In genomic region chr10:60028979-60029378, GRCm38 (mm10) we compare ENCODE assay signal across 10 mouse cellular contexts. TPM values are rescaled to one million over a fixed set of nuclear protein-coding genes. Genes with fewer than 3 reads are reported as not detected.
A peak's percentile ranks its signal among the peaks of the same experiment; 100 is the strongest.
DNase-seq lines count a peak whose midpoint lies in the region; ATAC-seq and TF ChIP-seq lines count a peak whose summit lies in the region.
"Had no signal": no experiment of that assay in that cellular context is flagged by ENCODE, and none has a peak within 500 bp of the region (broad histone marks: within the 10 kb centered on the region; RNA-seq: fewer than 3 reads in every experiment).

No protein-coding gene starts in this region.

- intact Hi-C loops in gastrocnemius, adult 2 months (cut with DNase I): no loop called here

- no peak overlapping the region for H3K9ac ChIP-seq in midbrain, postnatal 0 days (replicated peaks; ENCODE audit: low read length, poor library complexity, severe bottlenecking)
- no peak overlapping the region for H3K9ac ChIP-seq in forebrain, embryonic 15.5 days (replicated peaks)
- H3K9ac ChIP-seq in kidney, embryonic 16.5 days (replicated peaks; ENCODE audit: low read length): no peak overlapping the region
- H3K9ac ChIP-seq: lung, embryonic 15.5 days had no signal

- H3K27ac ChIP-seq in midbrain, postnatal 0 days (ENCODE audit: low read depth, low read length): no peak overlapping the region
- H3K27ac ChIP-seq in midbrain, embryonic 10.5 days (replicated peaks): no peak overlapping the region
- peak overlapping the region; percentile 49; the same call in 1 of the 2 replicates for H3K27ac ChIP-seq in forebrain, embryonic 15.5 days (replicated peaks)
- H3K27ac ChIP-seq in kidney, embryonic 16.5 days (ENCODE audit: low read length): peak overlapping the region; percentile 85
- H3K27ac ChIP-seq in small intestine, adult 2 months (ENCODE audit: insufficient read depth, low read depth, low read length): peak overlapping the region; percentile 47
- no peak overlapping the region for H3K27ac ChIP-seq in gastrocnemius, adult 2 months
- H3K27ac ChIP-seq in heart, embryonic 10.5 days: no peak overlapping the region
- H3K27ac ChIP-seq: lung, embryonic 15.5 days had no signal

- no peak for ATAC-seq in midbrain, postnatal 0 days (ENCODE audit: low FRiP score)
- peak; percentile 33 for ATAC-seq in forebrain, embryonic 15.5 days (replicated peaks)
- peak; percentile 81 for ATAC-seq in kidney, embryonic 16.5 days (ENCODE audit: low FRiP score, low TSS enrichment)

- TF ChIP-seq CTCF in midbrain, postnatal 0 days (IDR thresholded peaks at IDR 0.05): no peak
- TF ChIP-seq CTCF in small intestine, adult 2 months (IDR thresholded peaks at IDR 0.05; ENCODE audit: extremely low read depth, insufficient read length, insufficient replicate concordance, low read depth, low read length): no peak
- no peak for TF ChIP-seq CTCF in gastrocnemius, adult 2 months (IDR thresholded peaks at IDR 0.05)

- DNase-seq in midbrain, postnatal 0 days (ENCODE audit: low spot score): peak; percentile 42
- DNase-seq in midbrain, embryonic 10.5 days (ENCODE audit: low spot score): no peak
- no peak for DNase-seq in thymus, postnatal 36 days
- DNase-seq in gastrocnemius, adult 2 months: no peak
- DNase-seq in heart, embryonic 10.5 days (ENCODE audit: low spot score): no peak

- H3K36me3 ChIP-seq in midbrain, postnatal 0 days (ENCODE audit: insufficient read depth, low read length): no peaks in the 10 kb centered on the region
- no peaks in the 10 kb centered on the region for H3K36me3 ChIP-seq in midbrain, embryonic 10.5 days
- no peaks in the 10 kb centered on the region for H3K36me3 ChIP-seq in forebrain, embryonic 15.5 days
- H3K36me3 ChIP-seq in kidney, embryonic 16.5 days (ENCODE audit: insufficient read depth, low read length): no peaks in the 10 kb centered on the region
- H3K36me3 ChIP-seq in small intestine, adult 2 months (ENCODE audit: control insufficient read depth, insufficient read depth, low read length): peaks cover 3% of the 10 kb centered on the region; the same call in 1 of the 2 replicates
- H3K36me3 ChIP-seq in heart, embryonic 10.5 days: no peaks in the 10 kb centered on the region
- H3K36me3 ChIP-seq: lung, embryonic 15.5 days had no signal

- H3K9me3 ChIP-seq in midbrain, postnatal 0 days (ENCODE audit: low read length): no peaks in the 10 kb centered on the region
- no peaks in the 10 kb centered on the region for H3K9me3 ChIP-seq in midbrain, embryonic 10.5 days (replicated peaks)
- H3K9me3 ChIP-seq in forebrain, embryonic 15.5 days: no peaks in the 10 kb centered on the region
- H3K9me3 ChIP-seq in kidney, embryonic 16.5 days (ENCODE audit: low read length): no peaks in the 10 kb centered on the region
- H3K9me3 ChIP-seq in heart, embryonic 10.5 days: no peaks in the 10 kb centered on the region
- H3K9me3 ChIP-seq: lung, embryonic 15.5 days had no signal

- TF ChIP-seq POLR2A in small intestine, adult 2 months (IDR thresholded peaks at IDR 0.05; ENCODE audit: low read depth, low read length): no peak

- H3K4me3 ChIP-seq in midbrain, postnatal 0 days (ENCODE audit: low read depth, low read length): no peak overlapping the region
- H3K4me3 ChIP-seq in midbrain, embryonic 10.5 days: no peak overlapping the region
- no peak overlapping the region for H3K4me3 ChIP-seq in forebrain, embryonic 15.5 days
- no peak overlapping the region for H3K4me3 ChIP-seq in kidney, embryonic 16.5 days (ENCODE audit: low read length)
- H3K4me3 ChIP-seq in small intestine, adult 2 months (ENCODE audit: low read depth, low read length): no peak overlapping the region
- no peak overlapping the region for H3K4me3 ChIP-seq in gastrocnemius, adult 2 months
- H3K4me3 ChIP-seq in heart, embryonic 10.5 days: no peak overlapping the region
- H3K4me3 ChIP-seq: lung, embryonic 15.5 days; myocyte had no signal

- no peak overlapping the region for H3K4me2 ChIP-seq in midbrain, postnatal 0 days (ENCODE audit: low read depth, low read length, poor library complexity, severe bottlenecking)
- H3K4me2 ChIP-seq in forebrain, embryonic 15.5 days (replicated peaks): no peak overlapping the region
- no peak overlapping the region for H3K4me2 ChIP-seq in kidney, embryonic 16.5 days (replicated peaks; ENCODE audit: low read depth, low read length)
- H3K4me2 ChIP-seq: lung, embryonic 15.5 days had no signal

- 53% methylated on average over 7 of the region's 7 CpGs for WGBS in midbrain, postnatal 0 days
- 87% methylated on average over 7 of the region's 7 CpGs for WGBS in midbrain, embryonic 10.5 days
- WGBS in forebrain, embryonic 15.5 days: 36% methylated on average over 7 of the region's 7 CpGs
- 26% methylated on average over 7 of the region's 7 CpGs for whole genome bisulfite sequencing in kidney, embryonic 16.5 days
- WGBS in small intestine, adult 2 months: 38% methylated on average over 7 of the region's 7 CpGs
- 77% methylated on average over 7 of the region's 7 CpGs for WGBS in heart, embryonic 10.5 days

- peaks cover 23% of the 10 kb centered on the region for H3K4me1 ChIP-seq in midbrain, postnatal 0 days (ENCODE audit: insufficient read depth, low read length)
- H3K4me1 ChIP-seq in midbrain, embryonic 10.5 days: peaks cover 41% of the 10 kb centered on the region
- H3K4me1 ChIP-seq in forebrain, embryonic 15.5 days: peaks cover 35% of the 10 kb centered on the region
- peaks cover 58% of the 10 kb centered on the region for H3K4me1 ChIP-seq in kidney, embryonic 16.5 days (ENCODE audit: insufficient read depth, low read length)
- peaks cover 23% of the 10 kb centered on the region for H3K4me1 ChIP-seq in small intestine, adult 2 months (ENCODE audit: control insufficient read depth, insufficient read depth, insufficient read length, low read length)
- peaks cover 32% of the 10 kb centered on the region for H3K4me1 ChIP-seq in heart, embryonic 10.5 days

- H3K27me3 ChIP-seq in midbrain, postnatal 0 days (ENCODE audit: insufficient read depth, low read length): no peaks in the 10 kb centered on the region
- H3K27me3 ChIP-seq in midbrain, embryonic 10.5 days (ENCODE audit: low read depth, poor library complexity, severe bottlenecking): no peaks in the 10 kb centered on the region
- H3K27me3 ChIP-seq in forebrain, embryonic 15.5 days: no peaks in the 10 kb centered on the region
- no peaks in the 10 kb centered on the region for H3K27me3 ChIP-seq in kidney, embryonic 16.5 days (ENCODE audit: insufficient read depth, low read length)
- no peaks in the 10 kb centered on the region for H3K27me3 ChIP-seq in small intestine, adult 2 months (ENCODE audit: control insufficient read depth, insufficient read depth, low read length)
- no peaks in the 10 kb centered on the region for H3K27me3 ChIP-seq in heart, embryonic 10.5 days (ENCODE audit: insufficient read depth, poor library complexity, severe bottlenecking)
- H3K27me3 ChIP-seq: lung, embryonic 15.5 days had no signal

RNA-seq across cellular contexts. Expression of gene Anapc16, which starts 26.0 kb away (rescaled TPM):
- total RNA-seq in midbrain, postnatal 0 days (2014; rRNA removed): 56.9 and 57.4 TPM in 2 replicates
- 109 and 118 TPM in 2 replicates for polyA plus RNA-seq in midbrain, postnatal 0 days (2015; fragmentation: Nextera tagmentation; extraction: Ambion mirVana)
- 111 and 113 TPM in 2 replicates for polyA plus RNA-seq in midbrain, embryonic 10.5 days (2016; fragmentation: Nextera tagmentation; extraction: Ambion mirVana)
- 117 TPM in 2 replicates for polyA plus RNA-seq in forebrain, embryonic 15.5 days (2015; fragmentation: Nextera tagmentation; extraction: Ambion mirVana)
- 93.6 and 95.2 TPM in 2 replicates for polyA plus RNA-seq in kidney, embryonic 16.5 days (2015; fragmentation: Nextera tagmentation; extraction: Ambion mirVana)
- polyA plus RNA-seq in small intestine, adult 2 months (2012; rRNA removed): 33.0 and 51.4 TPM in 2 replicates
- total RNA-seq in gastrocnemius, adult 2 months (2021): 10 to 100 TPM; 49.5 to 50.7 TPM
- 93.3 and 94.6 TPM in 2 replicates for polyA plus RNA-seq in heart, embryonic 10.5 days (2016; fragmentation: Nextera tagmentation; extraction: Ambion mirVana)

RNA-seq across cellular contexts. Expression of gene Ascc1, which starts 26.4 kb away (rescaled TPM):
- 12.3 and 13.5 TPM in 2 replicates for total RNA-seq in midbrain, postnatal 0 days (2014; rRNA removed)
- polyA plus RNA-seq in midbrain, postnatal 0 days (2015; fragmentation: Nextera tagmentation; extraction: Ambion mirVana): 50.1 TPM in 2 replicates
- 34.4 and 35.5 TPM in 2 replicates for polyA plus RNA-seq in midbrain, embryonic 10.5 days (2016; fragmentation: Nextera tagmentation; extraction: Ambion mirVana)
- 47.9 and 48.9 TPM in 2 replicates for polyA plus RNA-seq in forebrain, embryonic 15.5 days (2015; fragmentation: Nextera tagmentation; extraction: Ambion mirVana)
- polyA plus RNA-seq in kidney, embryonic 16.5 days (2015; fragmentation: Nextera tagmentation; extraction: Ambion mirVana): 56.3 and 58.0 TPM in 2 replicates
- polyA plus RNA-seq in small intestine, adult 2 months (2012; rRNA removed): 5.8 and 14.2 TPM in 2 replicates
- 10 to 100 TPM; 13.6 to 14.6 TPM for total RNA-seq in gastrocnemius, adult 2 months (2021)
- 33.0 and 36.2 TPM in 2 replicates for polyA plus RNA-seq in heart, embryonic 10.5 days (2016; fragmentation: Nextera tagmentation; extraction: Ambion mirVana)

Comparison
In these comparisons a context has a peak if more than half of its experiments do, and no peak if none do; other contexts are left out.
1. H3K27ac ChIP-seq: peak in forebrain, embryonic 15.5 days (single experiment), kidney, embryonic 16.5 days (single experiment) and small intestine, adult 2 months (single experiment); none in midbrain, postnatal 0 days (single experiment), midbrain, embryonic 10.5 days (single experiment), gastrocnemius, adult 2 months (single experiment) and heart, embryonic 10.5 days (single experiment).